Mouse (Mus musculus): ENCODE measurements around the gene Ppil3.
A peak's percentile ranks its signal among the peaks of the same experiment; 100 is the strongest.

Ppil3 gene

DNA sequence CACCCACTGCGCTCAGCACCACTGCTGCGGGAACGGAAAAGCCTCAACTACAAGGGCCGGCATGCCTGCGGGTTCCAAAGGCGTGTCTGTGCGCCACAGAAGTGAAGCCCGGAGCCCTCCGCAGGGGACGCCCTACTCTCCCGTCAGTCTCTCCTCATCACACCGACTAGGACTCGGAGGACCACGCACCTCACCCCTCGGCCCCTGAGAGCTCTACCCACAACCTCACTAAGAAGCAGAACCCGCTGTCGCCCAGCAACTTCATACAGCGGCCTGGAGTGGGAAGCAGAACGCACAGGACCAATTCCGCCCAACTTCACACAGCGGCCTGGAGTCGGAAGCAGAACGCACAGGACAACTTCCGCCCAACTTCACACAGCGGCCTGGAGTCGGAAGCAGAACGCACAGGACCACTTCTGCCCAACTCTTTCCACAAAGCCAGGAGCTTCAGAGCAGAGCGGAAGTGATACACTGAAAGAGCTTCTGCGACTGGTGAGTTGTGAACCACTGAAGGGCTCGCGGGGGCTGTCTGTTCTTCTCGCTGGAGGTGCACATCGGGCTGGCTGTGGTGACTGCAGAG lies at the start of gene Ppil3, which contains the start of gene Nif3l1:
Gene Ppil3, minus strand, starts transcription at position 344 of the 580 bp plus-strand sequence.
Gene Nif3l1, plus strand, starts transcription at position 9 of the 580 bp plus-strand sequence.
- peak; percentile 81 to 82 for DNase-seq

DNA sequence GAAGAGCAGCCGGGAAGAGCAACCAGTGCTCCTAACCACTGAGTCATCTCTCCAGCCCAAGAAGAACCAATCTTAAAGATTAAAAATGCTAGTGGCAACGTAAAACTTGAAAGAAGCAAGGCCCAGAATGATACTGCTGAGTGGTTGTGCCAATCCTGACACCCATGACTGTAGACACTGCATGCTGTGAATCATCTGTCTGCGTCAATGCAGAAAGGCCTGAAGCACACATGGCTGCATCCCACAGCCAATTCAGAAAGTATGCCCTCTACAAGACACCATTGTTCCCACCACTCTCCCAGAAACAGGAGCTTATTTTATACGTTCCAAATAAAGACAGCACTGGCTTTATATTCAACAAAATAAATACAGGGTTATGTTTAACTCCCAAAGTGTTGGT lies 37.4 kb upstream of the Ppil3 start:
- DNase-seq = no peak

DNA sequence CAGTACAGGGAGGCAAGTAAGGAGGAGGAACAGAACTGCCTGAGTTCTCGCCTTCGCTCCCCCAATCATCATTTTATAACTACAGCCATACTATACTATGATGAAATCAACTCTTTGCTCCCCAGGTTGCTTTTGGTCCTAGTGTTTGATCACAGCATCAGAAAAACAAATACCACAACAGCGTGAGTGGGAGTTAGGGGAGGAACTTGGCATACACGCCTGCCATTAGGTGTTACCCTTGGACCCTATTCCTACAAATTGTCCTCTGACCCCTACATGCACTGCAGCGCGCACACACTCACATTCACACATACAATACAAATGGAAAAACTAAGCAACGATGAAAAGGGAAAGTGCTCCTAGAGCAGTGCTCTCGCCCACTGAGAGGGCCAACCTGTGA lies 30.4 kb upstream of the Ppil3 start:
- no peak for DNase-seq

DNA sequence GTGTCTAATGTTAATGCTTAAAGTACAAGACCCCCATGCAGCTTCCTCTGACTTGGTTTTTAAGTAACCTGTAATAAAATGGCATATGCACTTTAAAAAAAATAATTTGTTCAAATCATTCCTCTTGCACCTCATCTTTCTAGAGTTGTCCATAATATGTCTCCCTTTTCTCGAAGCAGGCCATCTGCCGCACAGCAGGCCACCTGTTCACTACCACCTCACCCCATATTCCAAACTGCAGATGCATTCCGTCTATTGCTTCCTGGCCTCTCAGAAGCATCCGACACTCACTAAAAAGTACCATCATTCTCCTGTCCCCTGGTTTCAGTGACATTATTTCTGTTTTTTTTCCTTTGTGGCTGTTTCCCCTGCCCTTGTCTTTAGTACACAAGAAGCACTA lies 20.3 kb upstream of the Ppil3 start:
- no peak for DNase-seq

DNA sequence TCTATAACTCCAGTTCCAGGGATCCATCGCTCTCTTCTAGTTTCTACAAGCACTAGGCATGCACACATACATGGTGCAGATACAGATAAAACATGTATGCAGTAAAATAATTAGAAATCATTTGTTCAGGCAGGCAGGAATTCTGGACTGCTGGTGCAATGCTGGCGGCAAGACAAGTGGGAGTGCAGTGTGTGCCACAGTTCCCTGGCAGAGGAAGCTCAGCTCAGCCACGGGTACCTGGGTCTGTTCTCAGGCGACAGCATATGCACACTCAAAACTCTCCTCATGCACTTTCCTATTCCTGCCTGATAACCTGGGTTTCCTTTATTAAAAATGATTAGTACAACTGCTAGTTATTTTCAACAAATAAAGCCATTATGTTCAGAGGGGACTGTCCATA lies 19.8 kb upstream of the Ppil3 start:
- no peak for DNase-seq

DNA sequence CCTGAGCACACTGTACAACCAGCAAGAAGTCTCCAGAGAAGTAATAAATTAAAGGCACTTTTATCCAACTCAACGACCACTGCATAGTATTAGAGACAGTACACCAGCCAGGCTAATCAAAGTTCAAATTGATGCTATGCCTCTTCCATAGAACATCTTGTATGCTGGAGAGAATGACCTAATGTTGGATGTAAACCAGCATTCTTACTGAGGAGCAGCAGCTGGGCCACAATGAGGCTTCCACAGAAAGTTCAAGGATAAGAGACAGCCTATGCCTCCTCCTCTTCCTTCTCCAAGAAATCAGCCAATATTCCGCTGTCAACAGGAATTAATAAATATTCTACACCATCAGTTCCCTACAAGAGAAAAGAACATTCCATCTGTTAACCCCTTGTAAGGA lies 18.6 kb upstream of the Ppil3 start:
- no peak for DNase-seq

DNA sequence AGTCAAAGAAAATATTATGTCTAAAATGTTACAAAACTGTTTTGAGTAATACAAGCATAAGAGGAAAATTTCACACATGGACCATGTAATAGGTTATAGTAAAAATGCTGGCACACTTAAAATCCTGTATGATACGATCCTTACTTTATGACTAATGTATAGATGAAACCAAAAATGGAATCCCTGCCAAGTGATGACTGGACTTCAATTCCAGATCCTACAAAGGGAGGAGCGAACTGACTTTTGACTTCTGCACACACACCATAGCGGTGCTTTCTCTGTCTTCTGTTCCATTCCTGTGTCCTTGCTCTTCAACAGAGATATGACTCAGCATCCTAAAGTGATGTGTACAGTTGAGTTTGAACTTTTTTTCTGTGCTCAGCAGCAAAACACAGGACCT lies 15.3 kb upstream of the Ppil3 start:
- DNase-seq = no peak

DNA sequence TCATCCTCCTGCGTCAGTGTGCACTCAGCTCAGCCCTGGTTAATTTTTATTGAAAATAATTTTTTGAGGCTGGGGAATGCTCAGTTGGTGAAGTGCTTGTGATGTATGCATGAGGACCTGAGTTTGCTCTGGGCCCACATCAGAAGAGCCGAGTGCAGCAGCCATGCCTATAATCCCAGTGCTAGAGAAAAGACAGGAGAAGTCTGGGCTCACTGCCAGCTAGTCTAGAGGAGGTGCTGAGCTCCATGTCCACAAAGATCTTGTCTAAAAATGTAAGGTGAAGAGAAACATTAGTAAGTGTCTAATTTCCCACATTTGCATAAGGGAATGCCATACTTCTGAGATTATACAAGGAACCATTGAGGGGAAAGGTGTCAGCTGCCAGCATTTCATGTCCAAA lies 13.6 kb upstream of the Ppil3 start:
- DNase-seq = no peak

DNA sequence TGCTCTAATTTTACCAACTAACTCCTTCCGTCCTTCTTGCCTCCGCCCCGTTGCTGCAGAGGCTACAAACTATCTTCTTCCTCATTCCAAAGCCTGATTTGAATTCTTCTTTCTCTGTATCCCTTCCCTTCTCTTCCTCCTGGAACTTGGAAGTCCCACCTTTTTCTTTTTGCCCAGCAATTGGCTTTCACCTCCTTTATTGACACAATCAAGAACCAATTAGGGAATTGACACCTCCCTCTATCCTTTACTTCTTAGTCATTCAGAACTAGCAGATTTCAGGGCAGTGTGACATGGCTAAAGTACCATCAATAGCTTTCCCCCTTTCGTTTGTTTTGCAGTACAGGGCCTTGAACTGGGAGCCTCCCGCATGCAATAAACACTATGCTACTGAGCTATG lies 12.9 kb upstream of the Ppil3 start:
- DNase-seq = no peak

DNA sequence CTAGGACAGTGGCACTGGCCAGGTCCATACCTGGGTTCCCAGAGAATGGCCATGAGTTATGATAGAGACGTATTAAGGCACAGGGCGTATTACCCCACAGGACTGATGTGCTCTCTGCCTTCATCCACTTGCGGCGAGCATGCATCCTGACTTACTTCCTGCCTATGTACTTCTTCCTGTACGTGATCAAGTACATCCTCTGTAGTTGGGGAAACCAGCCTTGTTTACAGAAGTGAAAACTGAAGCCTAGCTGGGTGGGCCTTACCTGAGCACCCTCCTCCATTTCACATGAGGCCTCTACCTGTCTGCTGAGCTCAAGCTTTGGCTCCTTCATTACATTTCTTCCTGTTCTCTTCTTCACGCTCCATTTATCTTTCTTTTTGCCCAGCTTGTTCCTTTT lies 9.0 kb upstream of the Ppil3 start:
- DNase-seq = peak; percentile 28 to 38

DNA sequence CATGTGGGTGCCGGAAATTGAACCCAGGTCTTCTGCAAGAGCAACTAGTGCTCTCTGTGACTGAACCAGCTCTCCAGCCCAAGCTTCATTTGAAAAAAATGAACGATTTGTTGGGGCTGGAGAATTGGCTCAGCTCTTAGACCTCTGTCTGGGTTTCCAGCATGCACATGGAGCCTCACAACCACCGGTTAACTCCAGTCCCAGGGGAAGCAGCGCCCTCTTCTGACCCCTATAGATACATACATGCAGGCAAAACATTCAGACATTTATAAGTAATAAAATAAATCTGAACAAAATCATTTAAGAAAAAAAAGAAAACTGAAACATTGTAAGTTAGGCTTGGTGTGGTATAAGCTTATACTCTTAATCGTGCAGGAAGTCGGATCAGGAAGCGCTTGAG lies 3.1 kb upstream of the Ppil3 start:
- no peak for DNase-seq

DNA sequence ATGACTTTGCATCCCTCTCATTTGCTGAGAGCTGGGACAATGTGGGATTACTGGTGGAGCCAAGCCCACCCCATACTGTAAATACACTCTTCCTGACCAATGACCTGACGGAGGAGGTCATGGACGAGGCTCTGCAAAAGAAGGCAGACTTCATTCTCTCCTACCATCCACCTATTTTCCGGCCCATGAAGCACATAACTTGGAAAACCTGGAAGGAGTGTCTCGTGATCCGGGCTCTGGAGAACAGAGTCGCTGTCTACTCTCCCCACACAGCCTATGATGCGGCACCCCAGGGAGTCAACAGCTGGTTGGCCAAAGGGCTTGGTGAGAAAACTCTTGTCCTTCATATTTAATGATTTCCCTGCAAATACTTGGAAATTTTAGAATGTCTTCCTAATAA lies 2.5 kb upstream of the Ppil3 start:
- DNase-seq = no peak

DNA sequence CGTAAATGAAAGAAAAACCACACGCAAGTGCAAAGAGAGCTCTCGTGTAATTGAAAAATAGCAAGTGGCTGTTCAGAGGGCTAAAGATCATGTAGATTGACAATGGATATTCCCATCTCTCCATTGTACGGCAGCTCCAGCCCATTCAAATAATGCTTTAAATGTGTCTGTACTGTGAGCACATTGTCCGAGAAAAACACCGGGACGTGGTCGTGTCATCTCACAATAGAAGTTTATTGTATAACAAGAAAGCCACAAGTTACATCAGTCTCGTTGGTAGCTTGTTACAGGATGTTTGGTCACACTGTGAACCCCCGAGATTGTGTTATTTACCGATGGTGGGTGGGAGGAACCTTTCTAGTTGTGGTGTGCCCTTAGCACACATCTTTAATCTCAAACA lies 575 bp upstream of the Ppil3 start:
- peak; percentile 31 to 32 for DNase-seq

DNA sequence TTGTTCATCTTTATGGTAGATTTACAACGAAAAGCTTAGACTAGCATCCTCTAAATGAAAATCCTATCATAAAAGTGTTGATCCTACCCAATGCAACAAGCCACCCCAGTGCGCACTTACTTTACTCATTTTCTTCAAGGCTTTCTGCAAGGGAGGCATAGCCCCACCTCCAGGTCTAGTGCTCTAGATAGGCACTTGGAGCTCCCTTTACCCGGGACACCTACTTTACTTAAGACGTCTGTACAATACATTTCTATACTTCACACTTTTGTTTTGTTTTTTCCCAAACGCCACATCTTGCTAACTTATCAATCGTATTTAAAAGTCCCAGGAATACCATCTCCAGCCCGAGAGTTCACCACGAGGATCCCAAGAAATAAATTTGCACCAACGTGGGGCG lies 595 bp downstream of the Ppil3 start:
- peak in 1 of 2 experiments; percentile 12 for DNase-seq

DNA sequence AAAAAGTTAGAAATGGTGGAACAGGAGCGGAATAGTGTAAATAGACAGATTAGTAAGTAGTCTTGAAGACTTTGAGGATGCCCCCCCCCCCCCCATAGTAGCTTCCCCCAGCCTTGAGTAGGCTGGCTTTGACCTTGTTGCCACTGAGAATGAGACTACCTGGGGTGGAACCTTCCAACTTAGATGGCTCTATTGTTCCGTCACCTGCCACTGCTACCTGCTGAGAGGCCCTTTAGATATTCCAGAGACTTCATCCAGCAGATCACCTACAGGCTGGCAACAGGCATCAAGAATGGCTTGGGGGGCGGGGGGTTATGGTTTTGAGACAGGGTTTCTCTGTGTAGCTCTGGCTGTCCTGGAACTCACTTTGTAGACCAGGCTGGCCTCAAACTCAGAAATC lies 20.7 kb downstream of the Ppil3 start:
- no peak for DNase-seq

DNA sequence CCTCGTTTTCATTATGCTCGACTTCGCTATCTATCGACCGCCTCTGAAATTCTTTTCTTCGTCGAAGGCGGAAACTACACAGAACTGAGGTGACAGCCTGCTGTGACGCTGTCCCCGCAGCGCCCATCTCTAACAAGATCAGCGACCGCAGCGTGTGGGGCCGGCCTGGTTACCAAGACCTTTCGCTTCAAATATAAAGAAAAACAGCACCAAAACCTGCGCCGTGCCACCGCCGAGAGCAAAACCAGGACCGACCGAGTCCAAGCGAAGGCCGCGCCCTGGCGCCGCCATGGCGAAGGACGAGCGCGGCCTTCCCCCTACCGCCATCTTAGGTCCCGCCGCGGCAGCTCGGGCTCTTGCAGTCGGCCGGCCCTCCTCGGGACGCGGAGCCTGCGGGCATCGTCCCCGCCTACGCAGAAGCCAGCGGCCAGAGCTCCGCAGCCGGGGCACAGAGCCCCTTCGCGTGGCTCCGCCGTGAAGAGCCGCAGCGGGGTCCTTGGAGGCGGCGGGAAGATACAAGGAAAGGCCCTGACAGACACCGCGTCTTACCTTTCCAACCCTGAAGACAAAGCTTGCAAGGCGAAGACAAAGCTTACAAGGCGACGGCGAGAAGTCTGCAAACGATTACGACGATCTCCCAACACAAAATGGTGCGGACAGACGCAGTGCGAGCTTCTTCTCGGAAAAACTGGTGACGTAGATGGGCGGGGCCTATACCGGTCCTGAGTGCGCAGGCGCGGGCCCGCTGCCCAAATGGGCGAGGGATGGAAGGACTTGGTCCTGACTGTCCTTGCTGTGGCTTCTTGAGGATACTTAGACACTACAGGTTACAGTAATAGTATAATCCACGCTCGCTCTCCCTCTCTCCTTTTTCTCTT lies 21.7 kb downstream of the Ppil3 start, which contains the start of gene Clk1:
Gene Clk1, minus strand, starts transcription at position 696 of the 878 bp plus-strand sequence.
- peak; percentile 99 for DNase-seq

DNA sequence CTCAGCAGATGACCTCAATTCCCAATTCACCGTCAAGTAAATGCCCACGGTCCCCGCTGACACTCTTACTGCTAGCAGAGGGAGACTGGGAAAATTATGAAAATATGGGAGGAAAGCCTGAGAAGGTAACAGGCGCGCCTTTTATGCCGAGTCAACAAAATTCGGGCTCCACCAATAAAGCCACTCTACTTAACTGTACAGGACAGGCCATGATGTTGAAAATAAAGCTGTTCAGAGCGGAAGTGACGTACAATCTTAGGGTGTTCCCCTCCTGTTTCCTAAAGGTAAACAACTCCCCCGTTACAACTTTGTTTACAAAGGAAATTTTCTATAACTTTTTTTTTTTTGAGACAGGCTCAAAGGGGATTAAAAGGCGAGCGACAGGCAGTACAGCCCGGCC lies 22.4 kb downstream of the Ppil3 start:
- DNase-seq = peak; percentile 70 to 74

DNA sequence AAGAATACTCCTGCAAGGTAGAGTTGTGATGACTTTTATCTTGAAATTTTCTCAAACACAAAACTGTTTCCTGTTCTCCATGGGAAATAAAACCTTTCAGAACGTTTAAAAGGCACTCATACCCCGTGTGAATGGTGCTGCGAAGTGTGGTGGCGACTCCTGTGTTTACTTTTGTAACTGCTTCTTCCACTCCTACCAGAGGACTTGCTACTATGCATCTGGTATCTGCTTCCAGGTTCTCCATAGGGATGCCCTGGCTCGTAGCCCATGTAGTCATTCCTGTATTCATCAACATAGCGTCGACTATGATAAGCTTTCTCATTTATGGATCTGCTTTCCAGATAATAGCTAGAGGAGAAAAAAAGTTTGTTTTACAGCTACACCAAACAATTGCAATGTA lies 24.3 kb downstream of the Ppil3 start:
- no peak for DNase-seq

DNA sequence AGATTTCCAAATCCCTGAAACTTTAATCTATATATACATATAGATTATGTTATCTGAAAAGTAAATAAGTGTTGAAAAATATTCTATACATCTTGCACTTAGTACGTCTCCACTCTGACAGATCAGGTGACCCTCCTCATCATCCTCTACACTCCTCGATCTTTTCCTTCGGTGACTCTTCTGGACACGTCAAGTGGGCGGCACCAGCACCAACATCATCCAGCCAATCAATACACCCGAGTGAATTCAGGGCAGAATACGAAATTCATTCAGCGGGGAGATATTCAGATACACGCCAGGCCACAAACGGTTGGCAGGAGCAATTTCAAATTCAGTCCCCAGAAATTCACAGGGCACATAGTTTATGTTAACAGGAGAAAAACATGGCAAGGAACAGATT lies 25.3 kb downstream of the Ppil3 start:
- no peak for DNase-seq

DNA sequence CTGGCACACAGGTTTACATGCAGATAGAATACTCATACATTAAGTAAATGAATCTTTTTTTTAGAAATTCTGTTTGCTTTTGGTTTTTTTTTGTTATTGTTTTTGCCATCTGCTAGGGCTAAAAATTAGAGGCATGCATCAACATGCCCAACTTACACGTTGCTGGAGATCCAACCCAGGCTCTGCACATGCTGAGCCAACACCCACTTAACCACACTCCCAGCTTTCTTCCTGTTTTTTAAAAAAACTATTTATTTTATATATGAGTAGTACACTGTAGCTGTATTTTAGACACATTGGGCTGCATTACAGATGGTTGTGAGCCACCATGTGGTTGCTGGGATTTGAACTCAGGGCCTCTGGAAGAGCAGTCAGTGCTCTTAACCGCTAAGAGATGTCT lies 29.2 kb downstream of the Ppil3 start:
- no peak for DNase-seq

DNA sequence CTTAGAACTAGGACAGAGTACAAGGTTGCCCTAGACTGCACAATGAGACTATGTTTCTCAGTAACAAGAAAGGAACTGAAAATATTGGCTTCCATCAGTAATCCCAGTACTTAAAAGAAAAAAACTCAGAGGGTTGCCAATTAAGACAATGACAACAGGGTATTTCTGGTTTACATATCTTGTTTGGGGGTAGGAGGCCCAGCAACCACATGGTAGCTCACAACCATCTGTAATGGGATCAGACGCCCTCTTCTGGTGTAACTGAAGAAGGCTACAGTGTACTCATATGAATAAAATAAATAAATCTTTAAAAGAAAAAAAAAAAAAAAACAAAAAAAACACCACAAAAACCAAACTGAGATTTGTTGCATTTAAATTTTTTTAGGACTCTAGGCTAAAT lies 29.8 kb downstream of the Ppil3 start:
- DNase-seq = peak in 1 of 2 experiments; percentile 57

DNA sequence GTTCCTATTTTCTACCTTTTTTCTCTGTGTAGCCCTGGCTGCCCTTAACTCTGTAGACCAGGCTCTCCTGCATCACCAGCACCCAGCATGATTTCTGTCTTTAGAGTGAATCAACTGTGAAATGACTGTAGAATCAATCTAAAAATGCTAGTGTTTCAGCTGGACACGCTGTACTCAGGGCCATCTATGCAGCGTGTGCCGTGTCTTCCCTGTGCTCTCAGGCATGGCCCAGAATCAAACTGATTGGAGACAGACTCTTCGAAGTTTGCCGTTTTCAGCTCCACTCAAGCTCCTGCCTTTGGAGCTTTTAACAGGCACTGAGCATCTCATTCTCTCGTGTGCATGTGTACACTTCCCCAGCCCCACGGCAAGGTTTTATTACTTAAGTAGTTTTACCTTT lies 34.5 kb downstream of the Ppil3 start:
- no peak for DNase-seq

DNA sequence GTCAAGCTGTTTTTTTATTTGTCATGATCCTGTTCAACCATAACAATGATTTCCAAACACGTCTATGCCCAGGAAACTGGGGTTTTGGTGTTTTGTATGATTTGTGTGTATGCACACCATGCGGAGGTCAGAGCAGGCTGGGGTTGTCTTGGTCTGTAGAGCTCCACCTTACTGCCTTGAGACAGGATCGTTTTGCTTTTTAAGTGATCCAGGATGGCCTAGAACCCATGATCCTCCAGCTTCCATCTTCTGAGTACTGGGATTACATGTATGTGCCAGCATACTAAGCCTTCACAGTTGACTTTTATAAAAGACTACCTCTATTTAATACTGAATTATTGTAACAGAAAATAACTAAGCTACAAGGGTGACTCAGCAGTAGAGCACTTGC lies 35.1 kb downstream of the Ppil3 start:
- DNase-seq = no peak

DNA sequence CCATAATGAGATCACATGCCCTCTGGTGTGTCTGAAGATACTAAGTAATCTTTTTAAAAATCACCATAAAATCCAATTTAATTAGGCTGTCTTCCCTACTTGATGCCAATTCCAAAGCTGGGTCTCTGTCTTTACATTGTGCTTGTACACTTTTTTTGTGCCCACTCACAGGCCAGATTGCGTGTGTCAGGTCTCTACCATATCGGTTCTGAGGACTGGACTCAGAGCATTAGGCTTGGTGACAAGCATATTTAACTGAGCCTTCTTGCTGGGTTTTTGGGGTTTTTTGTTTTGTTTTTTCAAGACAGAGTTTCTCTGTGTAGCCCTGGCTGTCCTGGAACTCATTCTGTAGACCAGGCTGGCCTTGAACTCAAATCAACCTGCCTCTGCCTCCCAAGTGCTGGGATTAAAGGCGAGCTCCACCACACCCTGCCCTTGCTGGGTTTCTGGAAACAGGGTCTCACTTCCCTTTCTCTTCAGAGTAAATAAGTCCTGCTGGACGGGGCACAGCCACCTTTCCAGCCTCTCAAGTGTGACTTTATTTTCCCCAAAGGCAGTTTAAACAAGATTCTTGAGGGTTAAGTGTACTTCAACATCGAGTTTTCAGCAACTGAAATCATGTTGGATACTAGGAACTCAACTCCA lies 35.6 kb downstream of the Ppil3 start:
- peak; percentile 42 to 46 for DNase-seq
